Mouse (Mus musculus): ENCODE measurements around the gene Tmprss15. TPM values are rescaled to one million over a fixed set of nuclear protein-coding genes. Genes with fewer than 3 reads are reported as not detected.

Tmprss15 gene
- total and polyA plus RNA-seq, 3 experiments = not detected

- no peaks in the 10 kb centered on the region for H3K4me1 ChIP-seq (ENCODE audit: control insufficient read depth in 1 of 2, insufficient read depth in 2 of 2, low read length in 2 of 2)
- no peaks in the 10 kb centered on the region for H3K27me3 ChIP-seq (ENCODE audit: control insufficient read depth in 1 of 2, insufficient read depth in 2 of 2, low read length in 2 of 2)
- H3K4me3 ChIP-seq (ENCODE audit: control insufficient read depth in 1 of 2, insufficient read depth in 1 of 2, low read depth in 2 of 2, low read length in 2 of 2) = no peak overlapping the region
- H3K9me3 ChIP-seq (replicated peaks; ENCODE audit: insufficient read depth, low read length) = no peaks in the 10 kb centered on the region
- TF ChIP-seq BHLHE40 (IDR thresholded peaks at IDR 0.05; ENCODE audit: borderline replicate concordance, low read depth, low read length) = no peak
- TF ChIP-seq TCF12 (IDR thresholded peaks at IDR 0.05; ENCODE audit: low read depth, low read length) = no peak
- TF ChIP-seq POLR2A (IDR thresholded peaks at IDR 0.05; ENCODE audit: control insufficient read depth in 1 of 2, insufficient read depth in 1 of 2, low read depth in 1 of 2, low read length in 2 of 2, poor library complexity in 1 of 2) = no peak
- TF ChIP-seq UBTF (IDR thresholded peaks at IDR 0.05; ENCODE audit: borderline replicate concordance, insufficient read depth, low read depth, low read length) = no peak
- no peak for TF ChIP-seq SIN3A (IDR thresholded peaks at IDR 0.05; ENCODE audit: low read length)
- TF ChIP-seq NRF1 (IDR thresholded peaks at IDR 0.05; ENCODE audit: insufficient read depth, low read depth, low read length, poor library complexity, severe bottlenecking) = no peak
- DNase-seq (ENCODE audit: low read depth, low spot score) = no peak
- H3K9ac ChIP-seq (ENCODE audit: control insufficient read depth, low read depth, low read length, poor library complexity, severe bottlenecking) = no peak overlapping the region
- no peaks in the 10 kb centered on the region for H3K79me2 ChIP-seq (ENCODE audit: control insufficient read depth, insufficient read depth, low read length, poor library complexity)
- H3K27ac ChIP-seq (ENCODE audit: control insufficient read depth, low read depth, low read length) = no peak overlapping the region
- H3K36me3 ChIP-seq (ENCODE audit: control insufficient read depth in 1 of 2, insufficient read depth in 2 of 2, low read length in 2 of 2) = no peaks in the 10 kb centered on the region
These were observed 156.6 kb downstream of the Tmprss15 start for GRCm38 (mm10) chr16:78934298-78934697.

DNA sequence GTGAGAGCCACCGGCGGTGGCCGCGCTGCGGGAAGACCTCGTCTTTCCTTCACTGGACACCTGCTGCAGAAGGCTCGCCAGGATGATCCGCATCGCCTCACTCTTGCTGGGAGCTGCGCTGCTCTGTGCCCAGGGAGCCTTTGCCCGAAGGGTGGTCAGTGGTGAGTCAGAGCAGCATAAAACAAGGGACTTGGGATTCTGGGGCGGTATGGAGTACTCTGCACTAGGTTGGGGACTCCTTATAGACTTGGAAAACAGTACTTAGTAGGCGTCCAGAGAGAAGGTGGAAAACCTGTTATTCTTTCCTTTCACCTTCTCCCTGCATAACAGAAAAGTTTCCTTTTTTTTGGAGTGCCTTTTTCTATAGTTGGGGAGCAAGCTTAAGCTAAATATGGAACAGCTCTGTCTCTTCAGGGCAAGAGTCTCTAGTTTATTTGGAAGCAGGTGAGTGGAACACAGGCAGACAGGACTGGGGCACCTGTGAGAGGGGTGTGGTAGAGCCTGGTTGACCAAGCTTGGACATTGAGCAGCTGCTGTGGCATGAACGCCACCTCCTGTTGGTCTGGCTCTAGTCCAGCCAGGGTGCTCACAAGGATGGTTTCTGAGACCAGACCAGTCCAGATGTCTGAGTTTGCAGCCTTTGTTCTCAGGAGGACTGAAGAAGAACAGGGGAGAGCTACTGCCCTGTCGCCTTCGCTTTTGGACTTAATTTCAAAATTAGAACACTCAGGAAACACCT, 159.4 kb downstream of the Tmprss15 start:
- TF ChIP-seq UBTF (IDR thresholded peaks at IDR 0.05; ENCODE audit: borderline replicate concordance, insufficient read depth, low read depth, low read length) = no peak
- TF ChIP-seq MAFK (IDR thresholded peaks at IDR 0.05; ENCODE audit: borderline replicate concordance, low read depth, low read length) = no peak
- TF ChIP-seq E2F4 (IDR thresholded peaks at IDR 0.05; ENCODE audit: borderline replicate concordance, low read depth, low read length) = no peak
- no peak for TF ChIP-seq CTCF (IDR thresholded peaks at IDR 0.05 in 2 of 3, conservative IDR thresholded peaks at IDR 0.05 in 1 of 3; ENCODE audit: control insufficient read depth in 1 of 3, insufficient read depth in 1 of 3, low read depth in 2 of 3, low read length in 3 of 3, poor library complexity in 1 of 3, severe bottlenecking in 1 of 3)
- TF ChIP-seq BHLHE40 (IDR thresholded peaks at IDR 0.05; ENCODE audit: borderline replicate concordance, low read depth, low read length) = no peak
- TF ChIP-seq TCF12 (IDR thresholded peaks at IDR 0.05; ENCODE audit: low read depth, low read length) = no peak
- no peak for TF ChIP-seq GATA1 (IDR thresholded peaks at IDR 0.05; ENCODE audit: low read depth, low read length)
- TF ChIP-seq MXI1 (IDR thresholded peaks at IDR 0.05; ENCODE audit: low read depth, low read length) = no peak
- Histone ChIP-seq H3K36me3 (ENCODE audit: control insufficient read depth in 1 of 2, insufficient read depth in 2 of 2, low read length in 2 of 2) (no peaks in the 10 kb centered on the region), H3K4me1 (ENCODE audit: control insufficient read depth in 1 of 2, insufficient read depth in 2 of 2, low read length in 2 of 2) (no peaks in the 10 kb centered on the region), H3K9ac (ENCODE audit: control insufficient read depth, low read depth, low read length, poor library complexity, severe bottlenecking) (no peak overlapping the region), H3K27ac (ENCODE audit: control insufficient read depth, low read depth, low read length) (no peak overlapping the region), H3K4me3 (ENCODE audit: control insufficient read depth in 1 of 2, insufficient read depth in 1 of 2, low read depth in 2 of 2, low read length in 2 of 2) (no peak overlapping the region), H3K27me3 (ENCODE audit: control insufficient read depth in 1 of 2, insufficient read depth in 2 of 2, low read length in 2 of 2) (no peaks in the 10 kb centered on the region), H3K79me2 (ENCODE audit: control insufficient read depth, insufficient read depth, low read length, poor library complexity) (no peaks in the 10 kb centered on the region), H3K9me3 (replicated peaks; ENCODE audit: insufficient read depth, low read length) (no peaks in the 10 kb centered on the region)
- no peak for DNase-seq (ENCODE audit: low read depth, low spot score)

Data from MEL (cell line).